Mouse (Mus musculus) urinary bladder, postnatal 14 days (tissue): ENCODE results near the gene Ret.
A peak's percentile ranks its signal among the peaks of the same experiment; 100 is the strongest.

Experiments used
- DNase-seq: peaks from one replicate; pipeline ENCODE4 v3.0.0; 2021; ENCODE audit warnings: low spot score

Ret gene

GRCm38 (mm10) chr6:118197440-118197975 is at the start of gene Ret:
TSS of gene Ret (minus strand) at chr6:118197718.
- DNase-seq: no peak

GRCm38 (mm10) chr6:118247161-118247560 is 49.6 kb upstream of the Ret start:
- no peak for DNase-seq

GRCm38 (mm10) chr6:118244106-118244505 is 46.6 kb upstream of the Ret start:
- no peak for DNase-seq

GRCm38 (mm10) chr6:118242941-118243340 is 45.4 kb upstream of the Ret start:
- DNase-seq: no peak

GRCm38 (mm10) chr6:118226072-118226471 is 28.6 kb upstream of the Ret start:
- DNase-seq: no peak

GRCm38 (mm10) chr6:118222471-118222870 is 25.0 kb upstream of the Ret start:
- no peak for DNase-seq

GRCm38 (mm10) chr6:118215676-118216075 is 18.2 kb upstream of the Ret start:
- no peak for DNase-seq

- DNase-seq: no peak
Observed at GRCm38 (mm10) chr6:118208326-118208725, 10.8 kb upstream of the Ret start.

- DNase-seq: no peak
Observed at GRCm38 (mm10) chr6:118206386-118206785, 8.9 kb upstream of the Ret start.

- peak; percentile 29 for DNase-seq
Observed at GRCm38 (mm10) chr6:118205176-118205890, 7.8 kb upstream of the Ret start.

GRCm38 (mm10) chr6:118204112-118204511 is 6.6 kb upstream of the Ret start:
- no peak for DNase-seq

- peak; percentile 61 for DNase-seq
Observed at GRCm38 (mm10) chr6:118196751-118197439, 623 bp downstream of the Ret start.

- DNase-seq: peak; percentile 57
Observed at GRCm38 (mm10) chr6:118195108-118195507, 2.4 kb downstream of the Ret start.

GRCm38 (mm10) chr6:118192882-118193281 is 4.6 kb downstream of the Ret start:
- DNase-seq: no peak

- no peak for DNase-seq
Observed at GRCm38 (mm10) chr6:118192199-118192598, 5.3 kb downstream of the Ret start.

GRCm38 (mm10) chr6:118189764-118190163 is 7.8 kb downstream of the Ret start:
- DNase-seq: no peak

- no peak for DNase-seq
Observed at GRCm38 (mm10) chr6:118188599-118188998, 8.9 kb downstream of the Ret start.

GRCm38 (mm10) chr6:118187285-118187641 is 10.3 kb downstream of the Ret start:
- no peak for DNase-seq

GRCm38 (mm10) chr6:118186620-118187284 is 10.8 kb downstream of the Ret start:
- no peak for DNase-seq

- no peak for DNase-seq
Observed at GRCm38 (mm10) chr6:118184126-118184525, 13.4 kb downstream of the Ret start.

- no peak for DNase-seq
Observed at GRCm38 (mm10) chr6:118180085-118180423, 17.5 kb downstream of the Ret start.

- DNase-seq: peak; percentile 70
Observed at GRCm38 (mm10) chr6:118179316-118180084, 18.0 kb downstream of the Ret start.
